Comparison of ENCODE assay signal across 21 mouse cellular contexts in the genomic region with DNA sequence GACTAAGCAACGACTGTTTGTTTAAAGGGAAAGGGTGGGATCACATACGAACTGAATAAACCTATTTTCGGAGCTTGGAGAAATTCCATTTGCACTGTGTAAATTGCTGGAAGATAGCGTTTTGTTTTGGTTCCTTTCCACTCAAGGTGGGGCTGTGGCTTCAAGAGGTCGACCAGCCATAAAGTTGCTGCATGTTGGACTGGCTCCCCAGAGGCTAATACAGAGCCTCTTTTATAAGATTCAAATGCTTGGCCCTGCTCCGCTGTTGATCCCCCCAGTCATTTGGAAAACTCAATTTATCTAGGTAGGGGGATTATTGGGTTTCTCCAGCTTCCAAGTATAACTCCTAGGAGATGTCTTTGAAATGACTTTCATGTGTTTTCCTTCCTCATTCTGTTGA.
A peak's percentile ranks its signal among the peaks of the same experiment; 100 is the strongest.
DNase-seq lines count a peak whose midpoint lies in the region; ATAC-seq lines count a peak whose summit lies in the region.
"Had no signal": no experiment of that assay in that cellular context is flagged by ENCODE, and none has a peak within 500 bp of the region (broad histone marks: within the 10 kb centered on the region; RNA-seq: fewer than 3 reads in every experiment).

No protein-coding gene starts in this region.

- peaks cover 34% of the 10 kb centered on the region for H3K27me3 ChIP-seq in limb, embryonic 13.5 days
- H3K27me3 ChIP-seq in limb, embryonic 10.5 days (ENCODE audit: low read depth, poor library complexity, severe bottlenecking) = peaks cover 85% of the 10 kb centered on the region
- no peaks in the 10 kb centered on the region; the same call in 1 of the 2 replicates for H3K27me3 ChIP-seq in limb, embryonic 15.5 days
- H3K27me3 ChIP-seq: embryonic facial prominence, embryonic 13.5 days had no signal

- no peaks in the 10 kb centered on the region for H3K9me3 ChIP-seq in limb, embryonic 13.5 days
- no peaks in the 10 kb centered on the region for H3K9me3 ChIP-seq in limb, embryonic 10.5 days (replicated peaks)
- H3K9me3 ChIP-seq in limb, embryonic 15.5 days = no peaks in the 10 kb centered on the region
- H3K9me3 ChIP-seq: embryonic facial prominence, embryonic 13.5 days; forebrain, embryonic 13.5 days; forebrain, embryonic 15.5 days had no signal

- H3K9ac ChIP-seq in limb, embryonic 13.5 days = no peak overlapping the region
- H3K9ac ChIP-seq in limb, embryonic 15.5 days = no peak overlapping the region
- H3K9ac ChIP-seq: embryonic facial prominence, embryonic 13.5 days; forebrain, embryonic 13.5 days; forebrain, embryonic 15.5 days; forebrain, postnatal 0 days had no signal

- 39% methylated on average over 6 of the region's 6 CpGs for WGBS in limb, embryonic 13.5 days
- WGBS in limb, embryonic 10.5 days = 76% methylated on average over 6 of the region's 6 CpGs
- WGBS in limb, embryonic 15.5 days = 29% methylated on average over 6 of the region's 6 CpGs

- no peak overlapping the region for H3K27ac ChIP-seq in limb, embryonic 13.5 days
- no peak overlapping the region for H3K27ac ChIP-seq in limb, embryonic 10.5 days
- H3K27ac ChIP-seq in limb, embryonic 15.5 days = no peak overlapping the region
- H3K27ac ChIP-seq: embryonic facial prominence, embryonic 13.5 days; forebrain, embryonic 13.5 days; forebrain, embryonic 15.5 days had no signal

- H3K36me3 ChIP-seq in limb, embryonic 13.5 days = no peaks in the 10 kb centered on the region
- H3K36me3 ChIP-seq in limb, embryonic 10.5 days = no peaks in the 10 kb centered on the region
- no peaks in the 10 kb centered on the region for H3K36me3 ChIP-seq in limb, embryonic 15.5 days
- H3K36me3 ChIP-seq: embryonic facial prominence, embryonic 13.5 days; forebrain, embryonic 15.5 days had no signal

- H3K4me1 ChIP-seq in limb, embryonic 13.5 days = peaks cover 61% of the 10 kb centered on the region
- H3K4me1 ChIP-seq in limb, embryonic 10.5 days = peaks cover 39% of the 10 kb centered on the region
- H3K4me1 ChIP-seq in limb, embryonic 15.5 days = peaks cover 24% of the 10 kb centered on the region

- H3K4me3 ChIP-seq in limb, embryonic 13.5 days = no peak overlapping the region
- H3K4me3 ChIP-seq in limb, embryonic 10.5 days = no peak overlapping the region
- H3K4me3 ChIP-seq in limb, embryonic 15.5 days = no peak overlapping the region
- H3K4me3 ChIP-seq: embryonic facial prominence, embryonic 13.5 days; forebrain, embryonic 13.5 days; forebrain, embryonic 15.5 days had no signal

- intact Hi-C loops in heart, postnatal 36 days (cut with DNase I) = no loop called here
- intact Hi-C loops in heart, postnatal 14 days (cut with DNase I) = no loop called here

- peak; percentile 62; the same call in 1 of the 2 replicates for ATAC-seq in limb, embryonic 13.5 days (ENCODE audit: low FRiP score, low read depth)
- ATAC-seq in limb, embryonic 15.5 days (ENCODE audit: insufficient number of reproducible peaks, low FRiP score, low TSS enrichment, low read depth) = peak; percentile 65; the same call in 1 of the 2 replicates
- ATAC-seq: activated CD4-positive, CD25-positive, alpha-beta regulatory T cell, adult 4 months; forebrain, embryonic 13.5 days; forebrain, embryonic 15.5 days; forebrain, postnatal 0 days had no signal

- peak; percentile 83 for DNase-seq in heart, adult 11 months
- DNase-seq in heart, postnatal 36 days = no peak
- DNase-seq in heart, adult 9 months (ENCODE audit: low spot score in 2 of 2) = peak; percentile 10 to 11
- no peak for DNase-seq in heart, postnatal 14 days
- no peak for DNase-seq in limb, embryonic 10.5 days (ENCODE audit: low spot score)
- no peak for DNase-seq in frontal cortex, postnatal 14 days (ENCODE audit: low spot score in 2 of 2)
- DNase-seq: adrenal gland, adult 8-10 months; adrenal gland, postnatal 14 days; adrenal gland, postnatal 36 days; cerebellum, adult 11-12 months; cerebellum, adult 2 months; cerebellum, adult 9-10 months; cerebellum, postnatal 10 days; cerebellum, postnatal 25 days; forebrain, postnatal 0 days had no signal

- H3K4me2 ChIP-seq in limb, embryonic 13.5 days (replicated peaks) = no peak overlapping the region
- H3K4me2 ChIP-seq in limb, embryonic 15.5 days = no peak overlapping the region
- H3K4me2 ChIP-seq: embryonic facial prominence, embryonic 13.5 days; forebrain, embryonic 13.5 days; forebrain, embryonic 15.5 days had no signal

Comparison
In these comparisons a context has a peak if more than half of its experiments do, and no peak if none do; other contexts are left out.
1. DNase-seq: peak in heart, adult 11 months (single experiment) and heart, adult 9 months (2 of 2); none in heart, postnatal 36 days (0 of 2), heart, postnatal 14 days (0 of 2), limb, embryonic 10.5 days (single experiment) and frontal cortex, postnatal 14 days (0 of 2).